ENCODE assay signal across 27 mouse cellular contexts in genomic region chr19:29666164-29666563, GRCm38 (mm10). TPM values are rescaled to one million over a fixed set of nuclear protein-coding genes. Genes with fewer than 3 reads are reported as not detected.
"Had no signal": no experiment of that assay in that cellular context is flagged by ENCODE, and none has a peak within 500 bp of the region (broad histone marks: within the 10 kb centered on the region; RNA-seq: fewer than 3 reads in every experiment).

No protein-coding gene starts in this region.

- H3K9me3 ChIP-seq: limb, embryonic 13.5 days; liver, embryonic 15.5 days; lung, embryonic 15.5 days; megakaryocyte, embryonic 14.5 days; neural tube, embryonic 12.5 days; neural tube, embryonic 15.5 days; stomach, embryonic 15.5 days had no signal

- H3K36me3 ChIP-seq: limb, embryonic 13.5 days; liver, embryonic 15.5 days; lung, embryonic 15.5 days; neural tube, embryonic 12.5 days; neural tube, embryonic 15.5 days; stomach, embryonic 15.5 days had no signal

- DNase-seq: kidney, adult 8-10 months; kidney, postnatal 10 days; kidney, postnatal 4 days; left cerebral cortex, postnatal 4 days; lung, adult 18-20 months; lung, postnatal 10 days; lung, postnatal 36 days; midbrain, embryonic 14.5 days; right cerebral cortex, adult 18-20 months; right cerebral cortex, postnatal 14 days; right cerebral cortex, postnatal 4 days; spleen, adult 18-20 months; thymus, adult 18-20 months; thymus, postnatal 14 days; thymus, postnatal 4 days had no signal

- H3K27ac ChIP-seq: limb, embryonic 13.5 days; liver, embryonic 15.5 days; lung, embryonic 15.5 days; neural tube, embryonic 12.5 days; neural tube, embryonic 15.5 days; stomach, embryonic 15.5 days had no signal

- H3K4me1 ChIP-seq: lung, embryonic 15.5 days; neural tube, embryonic 12.5 days; neural tube, embryonic 15.5 days; stomach, embryonic 15.5 days had no signal

- ATAC-seq: intestine, embryonic 16.5 days had no signal

- H3K27me3 ChIP-seq: limb, embryonic 13.5 days; neural tube, embryonic 12.5 days; neural tube, embryonic 15.5 days; stomach, embryonic 15.5 days had no signal

- H3K4me3 ChIP-seq: limb, embryonic 13.5 days; liver, embryonic 15.5 days; lung, embryonic 15.5 days; megakaryocyte, embryonic 14.5 days; neural tube, embryonic 12.5 days; neural tube, embryonic 15.5 days; stomach, embryonic 15.5 days had no signal

- H3K9ac ChIP-seq: limb, embryonic 13.5 days; liver, embryonic 15.5 days; lung, embryonic 15.5 days; neural tube, embryonic 12.5 days; neural tube, embryonic 15.5 days; stomach, embryonic 15.5 days had no signal

- H3K4me2 ChIP-seq: limb, embryonic 13.5 days; liver, embryonic 15.5 days; lung, embryonic 15.5 days; midbrain, embryonic 11.5 days; neural tube, embryonic 12.5 days; neural tube, embryonic 15.5 days; stomach, embryonic 15.5 days had no signal

RNA-seq across cellular contexts. Expression of gene Mlana, which starts 31.5 kb away (rescaled TPM):
- total RNA-seq: left cerebral cortex, postnatal 4 days; liver, adult 2 months; midbrain, postnatal 0 days had no signal
- polyA plus RNA-seq: intestine, embryonic 16.5 days; liver, adult 2 months; liver, embryonic 15.5 days; lung, embryonic 15.5 days; midbrain, embryonic 14.5 days; midbrain, postnatal 0 days; neural tube, embryonic 12.5 days; neural tube, embryonic 15.5 days; stomach, embryonic 15.5 days; testis, adult 2 months had no signal
